Mouse (Mus musculus) heart, embryonic 10.5 days (tissue): ENCODE data around the gene Tsku. TPM values are rescaled to one million over a fixed set of nuclear protein-coding genes. Genes with fewer than 3 reads are reported as not detected.

Source experiments
- DNase-seq: peaks from one replicate; pipeline ENCODE4 v3.0.0-alpha.2; 2017; ENCODE audit warnings: low spot score
- H3K27ac ChIP-seq: fragments of 300-500 bp; sonication (generic); 2 replicates; pipeline ENCODE4 v1.5.1; 2016; ENCODE audit warnings: mild to moderate bottlenecking
- H3K27me3 ChIP-seq: fragments of 300-500 bp; sonication (generic); 2 replicates; pipeline ENCODE4 v1.6.1; 2016; ENCODE audit warnings: mild to moderate bottlenecking; ENCODE audit not compliant: poor library complexity, insufficient read depth, severe bottlenecking
- H3K36me3 ChIP-seq: fragments of 300-500 bp; sonication (generic); 2 replicates; pipeline ENCODE4 v1.6.1; 2016; ENCODE audit warnings: mild to moderate bottlenecking, moderate library complexity
- H3K4me1 ChIP-seq: fragments of 300-500 bp; sonication (generic); 2 replicates; pipeline ENCODE4 v1.6.1; 2016; ENCODE audit warnings: mild to moderate bottlenecking
- H3K4me3 ChIP-seq: fragments of 300-500 bp; sonication (generic); 2 replicates; pipeline ENCODE4 v1.5.1; 2016; ENCODE audit warnings: mild to moderate bottlenecking, moderate library complexity
- H3K9me3 ChIP-seq: fragments of 300-500 bp; sonication (generic); 2 replicates; pipeline ENCODE4 v1.6.1; 2016; ENCODE audit warnings: mild to moderate bottlenecking, moderate library complexity
- WGBS: fragments of 180-500 bp; shearing (Covaris S2); methylation state at CpG from one replicate; pipeline ENCODE4 v1.1.7; 2016; 5-methylcytosine and 5-hydroxymethylcytosine counted together
- polyA plus RNA-seq: library from polyadenylated mRNA; unstranded; fragments of >200 nt; fragmentation: Nextera tagmentation; extraction: Ambion mirVana; gene quantifications from 2 replicates; pipeline ENCODE4 v1.2.1, GENCODE M21; 2016

The Tsku gene
- polyA plus RNA-seq: 5.6 and 5.7 TPM in 2 replicates

- peak within 1 kb of the TSS; percentile 89 for H3K27ac ChIP-seq
- no peaks in the 10 kb centered on the region for H3K27me3 ChIP-seq
- H3K4me1 ChIP-seq: peaks cover 47% of the 10 kb centered on the region
- WGBS: under 1% methylated on average over 52 of the region's 52 CpGs
- H3K4me3 ChIP-seq: peak within 1 kb of the TSS; percentile 82
- 0 out of 2 replicates have a peak, but pooled peaks cover 4% of the 10 kb centered on the region for H3K9me3 ChIP-seq
- DNase-seq: peak; percentile 96
- H3K36me3 ChIP-seq: no peaks in the 10 kb centered on the region
Observed at GRCm38 (mm10) chr7:98361063-98361652, at the start of gene Tsku. Gene Tsku, minus strand, starts transcription at chr7:98361328.

- no peaks in the 10 kb centered on the region for H3K9me3 ChIP-seq
- no peaks in the 10 kb centered on the region for H3K27me3 ChIP-seq
- DNase-seq: no peak
- no peak overlapping the region for H3K4me3 ChIP-seq
- no peak overlapping the region for H3K27ac ChIP-seq
- H3K4me1 ChIP-seq: peaks cover 6% of the 10 kb centered on the region; the same call in 1 of the 2 replicates
- H3K36me3 ChIP-seq: no peaks in the 10 kb centered on the region
- WGBS: 77% methylated on average over 5 of the region's 5 CpGs
Observed at GRCm38 (mm10) chr7:98407615-98408014, 46.5 kb upstream of the Tsku start.

- no peak overlapping the region for H3K4me3 ChIP-seq
- H3K27me3 ChIP-seq: no peaks in the 10 kb centered on the region
- H3K9me3 ChIP-seq: no peaks in the 10 kb centered on the region
- peaks cover 6% of the 10 kb centered on the region; the same call in 1 of the 2 replicates for H3K4me1 ChIP-seq
- no peak overlapping the region for H3K27ac ChIP-seq
- DNase-seq: no peak
- WGBS: 68% methylated on average over 4 of the region's 4 CpGs
- no peaks in the 10 kb centered on the region for H3K36me3 ChIP-seq
Observed at GRCm38 (mm10) chr7:98403996-98404395, 42.9 kb upstream of the Tsku start.

GRCm38 (mm10) chr7:98402582-98403574 is 41.8 kb upstream of the Tsku start:
- DNase-seq: no peak
- H3K27ac ChIP-seq: no peak overlapping the region
- no peak overlapping the region for H3K4me3 ChIP-seq
- H3K4me1 ChIP-seq: peaks cover 6% of the 10 kb centered on the region; the same call in 1 of the 2 replicates
- H3K9me3 ChIP-seq: no peaks in the 10 kb centered on the region
- 66% methylated on average over 15 of the region's 15 CpGs for WGBS
- H3K27me3 ChIP-seq: no peaks in the 10 kb centered on the region
- no peaks in the 10 kb centered on the region for H3K36me3 ChIP-seq

GRCm38 (mm10) chr7:98392466-98393201 is 31.5 kb upstream of the Tsku start:
- no peak for DNase-seq
- Histone ChIP-seq H3K27me3 (0 out of 2 replicates have a peak, but pooled peaks cover 5% of the 10 kb centered on the region), H3K36me3 (no peaks in the 10 kb centered on the region), H3K9me3 (0 out of 2 replicates have a peak, but pooled peaks cover 4% of the 10 kb centered on the region), H3K27ac (no peak overlapping the region), H3K4me1 (no peaks in the 10 kb centered on the region), H3K4me3 (no peak overlapping the region)
- WGBS: 84% methylated on average over 8 of the region's 8 CpGs

GRCm38 (mm10) chr7:98391351-98391936 is 30.3 kb upstream of the Tsku start:
- no peaks in the 10 kb centered on the region for H3K36me3 ChIP-seq
- no peak for DNase-seq
- H3K4me1 ChIP-seq: 0 out of 2 replicates have a peak, but pooled peaks cover 2% of the 10 kb centered on the region
- WGBS: 77% methylated on average over 7 of the region's 7 CpGs
- H3K27me3 ChIP-seq: 0 out of 2 replicates have a peak, but pooled peaks cover 5% of the 10 kb centered on the region
- H3K27ac ChIP-seq: no peak overlapping the region
- H3K9me3 ChIP-seq: 0 out of 2 replicates have a peak, but pooled peaks cover 4% of the 10 kb centered on the region
- no peak overlapping the region for H3K4me3 ChIP-seq

- Histone ChIP-seq H3K27ac (no peak overlapping the region), H3K36me3 (no peaks in the 10 kb centered on the region), H3K4me3 (no peak overlapping the region), H3K27me3 (0 out of 2 replicates have a peak, but pooled peaks cover 5% of the 10 kb centered on the region), H3K9me3 (0 out of 2 replicates have a peak, but pooled peaks cover 4% of the 10 kb centered on the region), H3K4me1 (0 out of 2 replicates have a peak, but pooled peaks cover 2% of the 10 kb centered on the region)
- WGBS: 74% methylated on average over 2 of the region's 2 CpGs
- no peak for DNase-seq
Observed at GRCm38 (mm10) chr7:98390486-98390885, 29.4 kb upstream of the Tsku start.

- no peaks in the 10 kb centered on the region for H3K36me3 ChIP-seq
- H3K27ac ChIP-seq: no peak overlapping the region
- 83% methylated on average over 9 of the region's 9 CpGs for WGBS
- no peak for DNase-seq
- no peak overlapping the region for H3K4me3 ChIP-seq
- H3K4me1 ChIP-seq: 0 out of 2 replicates have a peak, but pooled peaks cover 2% of the 10 kb centered on the region
- 0 out of 2 replicates have a peak, but pooled peaks cover 5% of the 10 kb centered on the region for H3K27me3 ChIP-seq
- 0 out of 2 replicates have a peak, but pooled peaks cover 4% of the 10 kb centered on the region for H3K9me3 ChIP-seq
Observed at GRCm38 (mm10) chr7:98389656-98390055, 28.5 kb upstream of the Tsku start.

- no peak overlapping the region for H3K4me3 ChIP-seq
- DNase-seq: no peak
- H3K36me3 ChIP-seq: no peaks in the 10 kb centered on the region
- H3K27ac ChIP-seq: no peak overlapping the region
- 81% methylated on average over 12 of the region's 12 CpGs for WGBS
- H3K9me3 ChIP-seq: 0 out of 2 replicates have a peak, but pooled peaks cover 4% of the 10 kb centered on the region
- H3K4me1 ChIP-seq: peaks cover 5% of the 10 kb centered on the region; the same call in 1 of the 2 replicates
- 0 out of 2 replicates have a peak, but pooled peaks cover 5% of the 10 kb centered on the region for H3K27me3 ChIP-seq
Observed at GRCm38 (mm10) chr7:98388881-98389501, 27.9 kb upstream of the Tsku start.

- no peak for DNase-seq
- Histone ChIP-seq H3K4me3 (no peak overlapping the region), H3K36me3 (no peaks in the 10 kb centered on the region), H3K9me3 (no peaks in the 10 kb centered on the region), H3K27me3 (peaks cover 2% of the 10 kb centered on the region; the same call in 1 of the 2 replicates), H3K27ac (no peak overlapping the region), H3K4me1 (peaks cover 23% of the 10 kb centered on the region)
- 81% methylated on average over 7 of the region's 7 CpGs for WGBS
Observed at GRCm38 (mm10) chr7:98387201-98387600, 26.1 kb upstream of the Tsku start.

GRCm38 (mm10) chr7:98385168-98385567 is 24.0 kb upstream of the Tsku start:
- no peak overlapping the region for H3K27ac ChIP-seq
- no peaks in the 10 kb centered on the region for H3K9me3 ChIP-seq
- no peaks in the 10 kb centered on the region for H3K36me3 ChIP-seq
- H3K4me1 ChIP-seq: peaks cover 25% of the 10 kb centered on the region
- WGBS: 72% methylated on average over 1 of the region's 1 CpGs
- H3K4me3 ChIP-seq: no peak overlapping the region
- H3K27me3 ChIP-seq: no peaks in the 10 kb centered on the region; the same call in 1 of the 2 replicates
- no peak for DNase-seq
